Mouse (Mus musculus) kidney, embryonic 15.5 days (tissue): Measurements from ENCODE around the gene Polg2. TPM values are rescaled to one million over a fixed set of nuclear protein-coding genes. Genes with fewer than 3 reads are reported as not detected.
"Not testable (repeated sequence)": the region's sequence is repeated elsewhere in the genome, so short reads cannot be mapped to it uniquely, and the experiment has no call there.

Source experiments
- ATAC-seq: fragments of 200-750 bp; cut with Nextera tagmentation; replicated peaks from 2 replicates; pipeline ENCODE4 v1.8.0; 2017; ENCODE audit warnings: moderate TSS enrichment; ENCODE audit not compliant: low FRiP score
- H3K27ac ChIP-seq: fragments of 300-500 bp; sonication (generic); 2 replicates; pipeline ENCODE4 v1.5.1; 2015; ENCODE audit warnings: mild to moderate bottlenecking, inconsistent platforms
- H3K27me3 ChIP-seq: fragments of 300-500 bp; sonication (generic); 2 replicates; pipeline ENCODE4 v1.6.1; 2015; ENCODE audit warnings: inconsistent platforms
- H3K36me3 ChIP-seq: fragments of 300-500 bp; sonication (generic); 2 replicates; pipeline ENCODE4 v1.6.1; 2015; ENCODE audit warnings: inconsistent platforms
- H3K4me1 ChIP-seq: fragments of 300-500 bp; sonication (generic); 2 replicates; pipeline ENCODE4 v1.6.1; 2015; ENCODE audit warnings: inconsistent platforms
- H3K4me2 ChIP-seq: fragments of 300-500 bp; sonication (generic); 2 replicates; pipeline ENCODE4 v1.6.1; 2015; ENCODE audit warnings: moderate library complexity, mild to moderate bottlenecking, inconsistent platforms
- H3K4me3 ChIP-seq: fragments of 300-500 bp; sonication (generic); replicated peaks from 2 replicates; pipeline ENCODE4 v1.5.1; 2015; ENCODE audit warnings: mild to moderate bottlenecking, inconsistent platforms
- H3K9ac ChIP-seq: fragments of 300-500 bp; sonication (generic); 2 replicates; pipeline ENCODE4 v1.6.1; 2015; ENCODE audit warnings: mild to moderate bottlenecking, inconsistent platforms
- H3K9me3 ChIP-seq: fragments of 300-500 bp; sonication (generic); replicated peaks from 2 replicates; pipeline ENCODE4 v1.6.1; 2016; ENCODE audit warnings: inconsistent platforms
- WGBS: fragments of 180-500 bp; shearing (Covaris S2); methylation state at CpG from one replicate; pipeline ENCODE4 v1.1.7; 2015; ENCODE audit warnings: mixed read lengths; 5-methylcytosine and 5-hydroxymethylcytosine counted together
- polyA plus RNA-seq: library from polyadenylated mRNA; unstranded; fragments of >200 nt; fragmentation: Nextera tagmentation; extraction: Ambion mirVana; gene quantifications from 2 replicates; pipeline ENCODE4 v1.2.1, GENCODE M21; 2015

The Polg2 gene
- polyA plus RNA-seq, 1 experiment from 2014 or later, result 12.1 TPM

DNA sequence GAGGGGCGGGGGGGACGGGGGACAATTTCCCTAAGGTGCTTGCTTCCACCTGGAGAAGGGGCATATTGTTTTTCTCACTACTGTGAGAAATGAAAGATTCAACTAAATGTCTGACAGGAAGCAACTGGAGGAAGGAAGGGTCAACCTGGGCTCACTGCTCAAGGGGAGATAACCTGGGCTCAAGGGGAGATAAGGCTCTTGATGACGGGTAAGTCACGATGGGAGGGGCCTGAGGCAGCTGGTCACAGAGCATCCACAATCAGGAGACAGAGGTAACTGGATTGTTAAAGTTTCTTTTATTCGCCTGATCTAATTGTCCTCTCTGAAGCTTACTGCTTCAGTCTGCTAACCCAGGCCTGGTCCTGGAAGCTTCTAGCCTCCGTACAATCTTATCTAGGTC lies 26.0 kb downstream of the Polg2 start:
- no peaks in the 10 kb centered on the region for H3K36me3 ChIP-seq
- no peaks in the 10 kb centered on the region for H3K9me3 ChIP-seq
- H3K4me3 ChIP-seq, result no peak overlapping the region
- WGBS, result 89% methylated on average over 6 of the region's 6 CpGs
- no peak overlapping the region for H3K9ac ChIP-seq
- H3K4me1 ChIP-seq, result no peaks in the 10 kb centered on the region
- no peak for ATAC-seq
- H3K27ac ChIP-seq, result no peak overlapping the region
- H3K4me2 ChIP-seq, result no peak overlapping the region
- no peaks in the 10 kb centered on the region for H3K27me3 ChIP-seq

DNA sequence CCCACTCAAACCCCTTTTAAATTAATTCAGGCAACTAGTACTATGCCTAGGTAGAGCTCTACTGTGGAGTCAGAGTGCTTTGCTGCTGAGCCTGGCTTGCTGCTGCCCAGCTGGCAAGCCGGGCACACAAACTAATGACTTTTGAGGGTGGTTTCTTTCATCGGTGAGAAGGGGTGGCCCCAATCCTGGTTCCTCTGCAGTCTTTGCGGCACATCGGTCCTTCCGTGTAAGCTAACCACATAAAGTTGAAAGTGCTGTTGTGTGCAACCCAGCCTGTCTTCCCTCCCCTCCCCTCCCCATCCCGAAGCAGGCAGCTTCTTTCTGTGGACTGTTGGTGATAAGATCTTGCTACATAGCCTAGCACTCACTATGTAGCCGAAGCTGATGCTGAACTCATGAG lies 27.2 kb downstream of the Polg2 start:
- H3K4me3 ChIP-seq, result no peak overlapping the region
- H3K9me3 ChIP-seq, result no peaks in the 10 kb centered on the region
- H3K27ac ChIP-seq, result no peak overlapping the region
- H3K36me3 ChIP-seq, result no peaks in the 10 kb centered on the region
- H3K9ac ChIP-seq, result no peak overlapping the region
- no peaks in the 10 kb centered on the region for H3K27me3 ChIP-seq
- no peak overlapping the region for H3K4me2 ChIP-seq
- no peaks in the 10 kb centered on the region for H3K4me1 ChIP-seq
- no peak for ATAC-seq
- WGBS, result 73% methylated on average over 7 of the region's 7 CpGs

GRCm38 (mm10) chr11:106751039-106752018 lies 28.0 kb downstream of the Polg2 start, which contains the start of gene Milr1:
Milr1 (plus strand) TSS chr11:106751226.
- Histone ChIP-seq H3K27ac (no peak within 1 kb of the TSS), H3K4me1 (no peaks in the 10 kb centered on the region), H3K4me3 (no peak within 1 kb of the TSS), H3K27me3 (no peaks in the 10 kb centered on the region), H3K9me3 (no peaks in the 10 kb centered on the region), H3K36me3 (no peaks in the 10 kb centered on the region), H3K9ac (no peak within 1 kb of the TSS), H3K4me2 (no peak within 1 kb of the TSS)
- WGBS, result 83% methylated on average over 17 of the region's 17 CpGs
- ATAC-seq, result no peak

GRCm38 (mm10) chr11:106750121-106750751 lies 29.1 kb downstream of the Polg2 start, which contains the start of gene Pecam1:
Pecam1 (minus strand) TSS chr11:106750628.
- Histone ChIP-seq H3K4me3 (no peak within 1 kb of the TSS), H3K9me3 (no peaks in the 10 kb centered on the region), H3K9ac (no peak within 1 kb of the TSS), H3K4me1 (no peaks in the 10 kb centered on the region), H3K36me3 (no peaks in the 10 kb centered on the region), H3K4me2 (no peak within 1 kb of the TSS), H3K27me3 (no peaks in the 10 kb centered on the region), H3K27ac (no peak within 1 kb of the TSS)
- 76% methylated on average over 13 of the region's 13 CpGs for WGBS
- no peak for ATAC-seq

DNA sequence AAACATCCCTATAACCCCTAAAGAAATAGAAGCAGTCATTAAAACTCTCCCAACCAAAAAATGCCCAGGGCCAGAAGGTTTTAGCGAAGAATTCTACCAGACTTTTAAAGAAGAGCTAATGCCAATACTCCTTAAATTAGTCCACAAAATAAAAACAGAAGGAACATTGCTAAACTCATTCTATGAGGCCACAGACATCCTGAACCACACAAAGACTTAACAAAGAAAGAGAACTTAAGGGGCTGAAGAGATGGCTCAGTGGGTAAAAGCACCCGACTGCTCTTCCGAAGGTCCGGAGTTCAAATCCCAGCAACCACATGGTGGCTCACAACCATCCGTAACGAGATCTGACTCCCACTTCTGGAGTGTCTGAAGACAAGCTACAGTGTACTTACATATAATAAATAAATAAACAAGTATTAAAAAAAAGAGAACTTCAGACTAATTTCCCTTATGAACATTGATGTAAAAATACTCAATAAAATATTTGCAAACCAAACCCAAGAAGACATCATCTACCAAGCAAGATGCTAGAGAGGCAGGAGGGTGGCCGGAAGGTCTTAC lies 29.7 kb downstream of the Polg2 start:
- H3K9me3 ChIP-seq, H3K4me1 ChIP-seq, H3K27me3 ChIP-seq, H3K27ac ChIP-seq, ATAC-seq, H3K4me2 ChIP-seq, H3K9ac ChIP-seq, H3K4me3 ChIP-seq, H3K36me3 ChIP-seq: not testable (repeated sequence)
- WGBS, result 94% methylated on average over 7 of the region's 7 CpGs

GRCm38 (mm10) chr11:106744949-106745348 lies 34.4 kb downstream of the Polg2 start:
- H3K4me2 ChIP-seq, result no peak overlapping the region
- WGBS, result 89% methylated on average over 5 of the region's 5 CpGs

DNA sequence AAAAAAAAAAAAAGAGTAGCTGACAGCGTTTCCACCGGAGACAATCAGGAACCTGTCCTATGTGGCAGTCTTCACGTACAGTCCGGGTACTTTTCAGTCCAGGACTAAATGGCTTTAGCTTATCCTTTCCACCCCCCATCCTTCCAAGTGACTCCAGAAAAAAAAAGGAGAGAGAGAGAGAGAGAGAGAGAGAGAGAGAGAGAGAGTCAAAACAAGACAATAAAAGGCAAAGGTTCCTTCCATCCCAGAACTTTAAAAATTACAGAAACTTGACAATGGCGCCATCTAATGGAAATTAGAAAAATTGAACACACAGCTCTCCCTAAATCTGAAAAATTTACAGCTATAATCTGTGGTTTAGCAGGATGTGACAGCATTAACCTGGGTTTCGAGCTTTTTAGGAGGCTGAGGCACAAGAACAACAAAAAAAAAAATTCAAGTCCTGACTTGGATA lies 36.9 kb downstream of the Polg2 start:
- no peaks in the 10 kb centered on the region for H3K9me3 ChIP-seq
- H3K4me1 ChIP-seq, result peaks cover 2% of the 10 kb centered on the region; the same call in 1 of the 2 replicates
- no peak for ATAC-seq
- H3K4me2 ChIP-seq, result no peak overlapping the region
- 48% methylated on average over 6 of the region's 6 CpGs for WGBS
- H3K27ac ChIP-seq, result no peak overlapping the region
- no peak overlapping the region for H3K9ac ChIP-seq
- H3K27me3 ChIP-seq, result no peaks in the 10 kb centered on the region
- H3K36me3 ChIP-seq, result no peaks in the 10 kb centered on the region
- no peak overlapping the region for H3K4me3 ChIP-seq

More at GRCm38 (mm10) chr11:106744949-106745348, 34.4 kb downstream of the Polg2 start:
- H3K9ac ChIP-seq, result no peak overlapping the region
- no peaks in the 10 kb centered on the region for H3K9me3 ChIP-seq
- H3K4me3 ChIP-seq, result no peak overlapping the region
- no peak overlapping the region for H3K27ac ChIP-seq
- H3K36me3 ChIP-seq, result no peaks in the 10 kb centered on the region
- no peaks in the 10 kb centered on the region for H3K27me3 ChIP-seq
- no peak for ATAC-seq
- no peaks in the 10 kb centered on the region for H3K4me1 ChIP-seq

GRCm38 (mm10) chr11:106741826-106742225 lies 37.5 kb downstream of the Polg2 start:
- 93% methylated on average over 3 of the region's 3 CpGs for WGBS

DNA sequence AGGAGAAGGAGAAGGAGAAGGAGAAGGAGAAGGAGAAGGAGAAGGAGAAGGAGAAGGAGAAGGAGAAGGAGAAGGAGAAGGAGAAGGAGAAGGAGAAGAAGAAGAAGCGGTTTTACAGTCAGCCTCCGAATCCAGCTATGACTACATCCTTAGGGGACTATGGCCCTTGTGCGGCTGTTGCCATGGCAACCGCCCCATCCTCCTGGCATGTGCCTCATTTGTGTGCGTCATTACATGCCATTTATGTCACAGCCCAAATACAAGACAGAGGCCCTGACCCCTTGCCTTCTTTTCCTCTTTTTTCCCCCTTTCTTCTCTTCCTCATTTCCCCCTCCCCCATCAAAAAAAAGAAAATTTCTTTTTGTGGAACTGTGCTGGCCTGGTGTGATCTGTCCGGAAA lies 38.1 kb downstream of the Polg2 start:
- no peaks in the 10 kb centered on the region for H3K27me3 ChIP-seq
- H3K4me2 ChIP-seq, result no peak overlapping the region
- H3K36me3 ChIP-seq, result no peaks in the 10 kb centered on the region
- no peak overlapping the region for H3K4me3 ChIP-seq
- no peak overlapping the region for H3K27ac ChIP-seq
- H3K9ac ChIP-seq, result no peak overlapping the region
- H3K4me1 ChIP-seq, result peaks cover 12% of the 10 kb centered on the region; the same call in 1 of the 2 replicates
- H3K9me3 ChIP-seq, result no peaks in the 10 kb centered on the region
- no peak for ATAC-seq
- WGBS, result 83% methylated on average over 6 of the region's 6 CpGs

More at GRCm38 (mm10) chr11:106741826-106742225, 37.5 kb downstream of the Polg2 start:
- Histone ChIP-seq H3K27me3 (no peaks in the 10 kb centered on the region), H3K9ac (no peak overlapping the region), H3K27ac (no peak overlapping the region), H3K4me2 (no peak overlapping the region), H3K4me3 (no peak overlapping the region), H3K36me3 (no peaks in the 10 kb centered on the region), H3K4me1 (peaks cover 6% of the 10 kb centered on the region; the same call in 1 of the 2 replicates), H3K9me3 (no peaks in the 10 kb centered on the region)
- ATAC-seq, result no peak

DNA sequence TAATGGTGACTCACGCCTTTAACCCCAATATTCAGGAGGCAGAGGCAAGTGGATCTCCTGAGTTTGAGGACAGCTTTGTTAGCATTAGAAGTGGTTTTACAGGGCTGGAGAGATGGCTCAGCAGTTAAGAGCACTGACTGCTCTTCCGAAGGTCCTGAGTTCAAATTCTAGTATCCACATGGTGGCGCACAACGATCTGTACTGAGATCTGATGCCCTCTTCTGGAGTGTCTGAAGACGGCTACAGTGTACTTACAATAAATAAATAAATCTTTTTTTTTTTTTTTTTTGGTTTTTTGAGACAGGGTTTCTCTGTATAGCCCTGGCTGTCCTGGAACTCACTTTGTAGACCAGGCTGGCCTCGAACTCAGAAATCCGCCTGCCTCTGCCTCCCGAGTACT lies 38.6 kb downstream of the Polg2 start:
- H3K4me2 ChIP-seq, H3K36me3 ChIP-seq, H3K27me3 ChIP-seq, H3K9me3 ChIP-seq, ATAC-seq, H3K4me3 ChIP-seq, H3K9ac ChIP-seq, H3K27ac ChIP-seq: not testable (repeated sequence)
- 96% methylated on average over 7 of the region's 8 CpGs for WGBS
- H3K4me1 ChIP-seq, result peaks cover 13% of the 10 kb centered on the region; the same call in 1 of the 2 replicates

DNA sequence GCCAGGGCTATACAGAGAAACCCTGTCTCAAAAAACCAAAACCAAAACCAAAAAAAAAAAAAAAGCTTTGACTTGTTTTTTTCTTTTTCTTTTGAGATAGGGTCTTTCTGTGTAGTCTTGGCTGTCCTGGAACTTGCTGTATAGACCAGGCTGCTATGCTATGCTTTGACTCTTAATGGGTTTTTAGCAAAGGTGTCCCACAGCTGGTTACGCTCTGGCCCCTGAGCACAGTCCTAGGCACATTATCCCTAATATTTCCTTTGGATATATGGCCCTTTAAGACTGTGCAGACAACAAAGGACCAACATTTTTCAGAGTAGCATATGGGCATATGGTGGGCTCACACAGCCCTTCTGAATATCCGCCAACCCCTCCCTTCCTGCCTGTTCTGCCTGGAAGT lies 40.2 kb downstream of the Polg2 start:
- Histone ChIP-seq H3K9ac (no peak overlapping the region), H3K27ac (no peak overlapping the region), H3K36me3 (no peaks in the 10 kb centered on the region), H3K4me2 (no peak overlapping the region), H3K27me3 (no peaks in the 10 kb centered on the region), H3K4me3 (no peak overlapping the region), H3K4me1 (peaks cover 13% of the 10 kb centered on the region; the same call in 1 of the 2 replicates), H3K9me3 (no peaks in the 10 kb centered on the region)
- ATAC-seq, result no peak
- 91% methylated on average over 2 of the region's 2 CpGs for WGBS
